Mouse (Mus musculus) neural tube, embryonic 12.5 days (tissue): ENCODE data around the gene Pdzrn3. TPM values are rescaled to one million over a fixed set of nuclear protein-coding genes. Genes with fewer than 3 reads are reported as not detected.
A peak's percentile ranks its signal among the peaks of the same experiment; 100 is the strongest.

ENCODE experiments used
- ATAC-seq: fragments of 200-750 bp; cut with Nextera tagmentation; 2 replicates; pipeline ENCODE4 v1.8.0; 2017; ENCODE audit warnings: low read depth, mild to moderate bottlenecking, moderate TSS enrichment, moderate library complexity; ENCODE audit not compliant: low FRiP score
- H3K27ac ChIP-seq: fragments of 300-500 bp; sonication (generic); 2 replicates; pipeline ENCODE4 v1.5.1; 2016
- H3K27me3 ChIP-seq: fragments of 300-500 bp; sonication (generic); replicated peaks from 2 replicates; pipeline ENCODE4 v1.6.1; 2016; ENCODE audit warnings: mild to moderate bottlenecking
- H3K36me3 ChIP-seq: fragments of 300-500 bp; sonication (generic); 2 replicates; pipeline ENCODE4 v1.6.1; 2016; ENCODE audit warnings: mild to moderate bottlenecking
- H3K4me1 ChIP-seq: fragments of 300-500 bp; sonication (generic); 2 replicates; pipeline ENCODE4 v1.6.1; 2016
- H3K4me2 ChIP-seq: fragments of 300-500 bp; sonication (generic); replicated peaks from 2 replicates; pipeline ENCODE4 v1.6.1; 2016; ENCODE audit warnings: mild to moderate bottlenecking
- H3K4me3 ChIP-seq: fragments of 300-500 bp; sonication (generic); 2 replicates; pipeline ENCODE4 v1.5.1; 2016
- H3K9ac ChIP-seq: fragments of 300-500 bp; sonication (generic); 2 replicates; pipeline ENCODE4 v1.6.1; 2016; ENCODE audit warnings: mild to moderate bottlenecking
- H3K9me3 ChIP-seq: fragments of 300-500 bp; sonication (generic); 2 replicates; pipeline ENCODE4 v1.6.1; 2016; ENCODE audit warnings: mild to moderate bottlenecking
- WGBS: fragments of 180-500 bp; shearing (Covaris S2); methylation state at CpG from one replicate; pipeline ENCODE4 v1.1.7; 2016; 5-methylcytosine and 5-hydroxymethylcytosine counted together
- polyA plus RNA-seq: library from polyadenylated mRNA; unstranded; fragments of >200 nt; fragmentation: Nextera tagmentation; extraction: Ambion mirVana; gene quantifications from 2 replicates; pipeline ENCODE4 v1.2.1, GENCODE M21; 2016

The Pdzrn3 gene
- polyA plus RNA-seq, 1 experiment from 2014 or later = 25.4 TPM

- Histone ChIP-seq H3K4me2 (no peak overlapping the region), H3K27me3 (no peaks in the 10 kb centered on the region), H3K4me1 (peaks cover 6% of the 10 kb centered on the region; the same call in 1 of the 2 replicates), H3K27ac (no peak overlapping the region), H3K36me3 (no peaks in the 10 kb centered on the region), H3K4me3 (no peak overlapping the region), H3K9me3 (0 out of 2 replicates have a peak, but pooled peaks cover 3% of the 10 kb centered on the region), H3K9ac (no peak overlapping the region)
- ATAC-seq = peak; percentile 75
- WGBS = 66% methylated on average over 7 of the region's 7 CpGs
Observed at GRCm38 (mm10) chr6:101384958-101385357, 7.3 kb upstream of the Pdzrn3 start.

GRCm38 (mm10) chr6:101384476-101384875 is 6.8 kb upstream of the Pdzrn3 start:
- Histone ChIP-seq H3K9ac (no peak overlapping the region), H3K36me3 (no peaks in the 10 kb centered on the region), H3K27me3 (no peaks in the 10 kb centered on the region; the same call in 1 of the 2 replicates), H3K9me3 (0 out of 2 replicates have a peak, but pooled peaks cover 3% of the 10 kb centered on the region), H3K4me3 (no peak overlapping the region), H3K27ac (no peak overlapping the region), H3K4me2 (no peak overlapping the region), H3K4me1 (peaks cover 6% of the 10 kb centered on the region; the same call in 1 of the 2 replicates)
- WGBS = 77% methylated on average over 6 of the region's 6 CpGs
- no peak for ATAC-seq

GRCm38 (mm10) chr6:101382891-101383290 is 5.2 kb upstream of the Pdzrn3 start:
- H3K27ac ChIP-seq = no peak overlapping the region
- H3K9me3 ChIP-seq = no peaks in the 10 kb centered on the region
- peaks cover 11% of the 10 kb centered on the region for H3K4me1 ChIP-seq
- no peak overlapping the region for H3K4me2 ChIP-seq
- ATAC-seq = no peak
- WGBS = 85% methylated on average over 4 of the region's 4 CpGs
- H3K36me3 ChIP-seq = no peaks in the 10 kb centered on the region
- H3K9ac ChIP-seq = no peak overlapping the region
- H3K4me3 ChIP-seq = no peak overlapping the region
- no peaks in the 10 kb centered on the region; the same call in 1 of the 2 replicates for H3K27me3 ChIP-seq

GRCm38 (mm10) chr6:101379546-101379945 is 1.8 kb upstream of the Pdzrn3 start:
- Histone ChIP-seq H3K27ac (no peak overlapping the region), H3K9ac (no peak overlapping the region), H3K36me3 (no peaks in the 10 kb centered on the region), H3K9me3 (no peaks in the 10 kb centered on the region), H3K4me1 (peaks cover 26% of the 10 kb centered on the region), H3K4me2 (no peak overlapping the region), H3K4me3 (no peak overlapping the region), H3K27me3 (no peaks in the 10 kb centered on the region; the same call in 1 of the 2 replicates)
- 52% methylated on average over 3 of the region's 3 CpGs for WGBS
- no peak for ATAC-seq

GRCm38 (mm10) chr6:101377935-101378609 is 375 bp upstream of the Pdzrn3 start:
- no peaks in the 10 kb centered on the region; the same call in 1 of the 2 replicates for H3K27me3 ChIP-seq
- H3K4me3 ChIP-seq = peak overlapping the region; percentile 62
- peak overlapping the region; percentile 99 for H3K4me2 ChIP-seq
- no peaks in the 10 kb centered on the region for H3K36me3 ChIP-seq
- peak; percentile 91 for ATAC-seq
- H3K4me1 ChIP-seq = peaks cover 26% of the 10 kb centered on the region
- H3K9ac ChIP-seq = peak overlapping the region; percentile 69
- WGBS = 1% methylated on average over 29 of the region's 29 CpGs
- 0 out of 2 replicates have a peak overlapping the region, but pooled peaks have one; percentile 46 for H3K27ac ChIP-seq
- H3K9me3 ChIP-seq = no peaks in the 10 kb centered on the region

GRCm38 (mm10) chr6:101376511-101377166 is 1.1 kb downstream of the Pdzrn3 start:
- peak overlapping the region; percentile 69 for H3K9ac ChIP-seq
- H3K4me3 ChIP-seq = peak overlapping the region; percentile 62
- H3K36me3 ChIP-seq = no peaks in the 10 kb centered on the region
- peak overlapping the region; percentile 99 for H3K4me2 ChIP-seq
- H3K27me3 ChIP-seq = no peaks in the 10 kb centered on the region; the same call in 1 of the 2 replicates
- H3K9me3 ChIP-seq = no peaks in the 10 kb centered on the region
- 2% methylated on average over 10 of the region's 10 CpGs for whole genome bisulfite sequencing
- no peak; the same call in 1 of the 2 replicates for ATAC-seq
- peaks cover 26% of the 10 kb centered on the region for H3K4me1 ChIP-seq
- no peak overlapping the region for H3K27ac ChIP-seq

- Histone ChIP-seq H3K27me3 (no peaks in the 10 kb centered on the region; the same call in 1 of the 2 replicates), H3K4me2 (peak overlapping the region; percentile 99), H3K27ac (no peak overlapping the region), H3K9ac (no peak overlapping the region), H3K36me3 (no peaks in the 10 kb centered on the region), H3K4me1 (peaks cover 26% of the 10 kb centered on the region), H3K4me3 (peak overlapping the region; percentile 62), H3K9me3 (no peaks in the 10 kb centered on the region)
- ATAC-seq = no peak
- WGBS = 35% methylated on average over 10 of the region's 10 CpGs
Observed at GRCm38 (mm10) chr6:101376049-101376448, 1.6 kb downstream of the Pdzrn3 start.

- Histone ChIP-seq H3K4me3 (peak overlapping the region; percentile 24), H3K27ac (no peak overlapping the region), H3K27me3 (no peaks in the 10 kb centered on the region; the same call in 1 of the 2 replicates), H3K9me3 (no peaks in the 10 kb centered on the region), H3K36me3 (no peaks in the 10 kb centered on the region), H3K4me2 (peak overlapping the region; percentile 99), H3K4me1 (peaks cover 26% of the 10 kb centered on the region), H3K9ac (0 out of 2 replicates have a peak overlapping the region, but pooled peaks have one; percentile 17)
- ATAC-seq = no peak
- WGBS = 3% methylated on average over 7 of the region's 7 CpGs
Observed at GRCm38 (mm10) chr6:101374721-101375120, 3.0 kb downstream of the Pdzrn3 start.

GRCm38 (mm10) chr6:101374186-101374585 is 3.5 kb downstream of the Pdzrn3 start:
- Histone ChIP-seq H3K9me3 (no peaks in the 10 kb centered on the region), H3K4me1 (peaks cover 26% of the 10 kb centered on the region), H3K36me3 (no peaks in the 10 kb centered on the region), H3K27me3 (no peaks in the 10 kb centered on the region), H3K4me3 (no peak overlapping the region), H3K27ac (no peak overlapping the region), H3K4me2 (peak overlapping the region; percentile 99), H3K9ac (no peak overlapping the region)
- 52% methylated on average over 1 of the region's 1 CpGs for WGBS
- ATAC-seq = no peak

- Histone ChIP-seq H3K4me3 (no peak overlapping the region), H3K36me3 (no peaks in the 10 kb centered on the region), H3K4me2 (no peak overlapping the region), H3K9ac (no peak overlapping the region), H3K27me3 (no peaks in the 10 kb centered on the region), H3K9me3 (no peaks in the 10 kb centered on the region), H3K27ac (no peak overlapping the region), H3K4me1 (peaks cover 24% of the 10 kb centered on the region)
- ATAC-seq = no peak
- 81% methylated on average over 5 of the region's 5 CpGs for WGBS
Observed at GRCm38 (mm10) chr6:101372982-101373381, 4.7 kb downstream of the Pdzrn3 start.

GRCm38 (mm10) chr6:101366809-101367602 is 10.7 kb downstream of the Pdzrn3 start:
- Histone ChIP-seq H3K4me3 (no peak overlapping the region), H3K27ac (no peak overlapping the region), H3K36me3 (no peaks in the 10 kb centered on the region), H3K27me3 (no peaks in the 10 kb centered on the region), H3K9ac (no peak overlapping the region), H3K9me3 (no peaks in the 10 kb centered on the region), H3K4me1 (peaks cover 10% of the 10 kb centered on the region), H3K4me2 (no peak overlapping the region)
- ATAC-seq = no peak
- 48% methylated on average over 9 of the region's 9 CpGs for WGBS

- 81% methylated on average over 6 of the region's 6 CpGs for WGBS
- H3K4me1 ChIP-seq = peaks cover 10% of the 10 kb centered on the region
- ATAC-seq = no peak
Observed at GRCm38 (mm10) chr6:101365795-101366194, 11.9 kb downstream of the Pdzrn3 start.

More at GRCm38 (mm10) chr6:101365795-101366194, 11.9 kb downstream of the Pdzrn3 start:
- no peaks in the 10 kb centered on the region for H3K9me3 ChIP-seq
- no peak overlapping the region for H3K4me2 ChIP-seq
- H3K36me3 ChIP-seq = no peaks in the 10 kb centered on the region
- H3K4me3 ChIP-seq = no peak overlapping the region
- no peak overlapping the region for H3K9ac ChIP-seq
- H3K27me3 ChIP-seq = no peaks in the 10 kb centered on the region
- no peak overlapping the region for H3K27ac ChIP-seq
